Mouse (Mus musculus) limb, embryonic 10.5 days (tissue): ENCODE data around the gene Umad1. TPM values are rescaled to one million over a fixed set of nuclear protein-coding genes. Genes with fewer than 3 reads are reported as not detected.

Source experiments
- DNase-seq: peaks from one replicate; pipeline ENCODE4 v3.0.0-alpha.2; 2017; ENCODE audit warnings: low spot score
- H3K27ac ChIP-seq: fragments of 300-500 bp; sonication (generic); 2 replicates; pipeline ENCODE4 v1.5.1; 2016; ENCODE audit warnings: mild to moderate bottlenecking
- H3K27me3 ChIP-seq: fragments of 300-500 bp; sonication (generic); 2 replicates; pipeline ENCODE4 v1.6.1; 2016; ENCODE audit warnings: low read depth, mild to moderate bottlenecking; ENCODE audit not compliant: poor library complexity, severe bottlenecking
- H3K36me3 ChIP-seq: fragments of 300-500 bp; sonication (generic); 2 replicates; pipeline ENCODE4 v1.6.1; 2016; ENCODE audit warnings: mild to moderate bottlenecking, moderate library complexity
- H3K4me1 ChIP-seq: fragments of 300-500 bp; sonication (generic); 2 replicates; pipeline ENCODE4 v1.6.1; 2016
- H3K4me3 ChIP-seq: fragments of 300-500 bp; sonication (generic); 2 replicates; pipeline ENCODE4 v1.5.1; 2016; ENCODE audit warnings: mild to moderate bottlenecking, moderate library complexity
- H3K9me3 ChIP-seq: fragments of 300-500 bp; sonication (generic); replicated peaks from 2 replicates; pipeline ENCODE4 v1.6.1; 2016; ENCODE audit warnings: mild to moderate bottlenecking
- WGBS: fragments of 180-500 bp; shearing (Covaris S2); methylation state at CpG from one replicate; pipeline ENCODE4 v1.1.7; 2016; 5-methylcytosine and 5-hydroxymethylcytosine counted together
- polyA plus RNA-seq: library from polyadenylated mRNA; unstranded; fragments of >200 nt; fragmentation: Nextera tagmentation; extraction: Ambion mirVana; gene quantifications from 2 replicates; pipeline ENCODE4 v1.2.1, GENCODE M21; 2016

The Umad1 gene
- polyA plus RNA-seq, 1 experiment from 2014 or later, result 14.4 TPM

DNA sequence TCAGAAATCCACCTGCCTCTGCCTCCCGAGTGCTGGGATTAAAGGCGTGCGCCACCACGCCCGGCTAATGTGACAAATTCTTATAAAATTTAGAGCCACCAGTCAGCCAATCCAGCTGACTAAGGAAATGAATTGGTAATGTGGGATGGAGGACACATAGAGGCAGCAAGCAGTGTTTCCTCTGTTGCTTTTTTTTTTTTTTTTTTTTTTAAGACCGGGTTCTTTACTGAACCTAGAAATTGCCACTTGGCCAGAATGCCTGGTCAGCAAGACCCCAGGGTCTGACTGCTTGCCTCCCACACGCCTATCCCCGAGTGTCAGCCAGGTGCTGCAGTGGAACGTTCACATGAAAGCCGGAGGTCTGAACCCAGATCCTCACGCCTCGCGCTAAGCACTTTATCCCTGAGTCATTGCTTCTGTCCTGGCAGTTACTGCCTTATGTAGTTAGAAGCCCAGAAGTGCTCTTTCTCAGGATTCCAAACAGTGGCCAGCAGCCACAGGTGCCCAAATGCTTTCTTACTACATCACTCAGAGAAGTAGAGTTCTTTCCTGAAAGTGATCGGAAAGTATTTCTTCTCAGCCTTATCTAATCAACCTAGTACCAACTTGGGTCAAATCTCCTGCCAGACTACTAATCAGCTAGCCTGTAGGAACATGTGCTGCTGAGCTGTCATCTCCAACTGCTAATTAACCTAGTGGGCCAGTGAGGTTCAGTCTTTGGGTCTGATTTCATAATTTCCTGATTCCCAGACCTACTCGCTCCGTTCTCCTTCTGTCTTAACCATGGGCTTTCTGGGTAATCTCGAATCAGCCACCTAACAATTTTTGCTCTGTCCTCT, 225.6 kb downstream of the Umad1 start:
- H3K9me3 ChIP-seq, result no peaks in the 10 kb centered on the region
- H3K4me3 ChIP-seq, result no peak overlapping the region
- H3K4me1 ChIP-seq, result peaks cover 13% of the 10 kb centered on the region
- H3K27me3 ChIP-seq, result no peaks in the 10 kb centered on the region
- 90% methylated on average over 17 of the region's 17 CpGs for WGBS
- no peak overlapping the region for H3K27ac ChIP-seq
- H3K36me3 ChIP-seq, result no peaks in the 10 kb centered on the region
- no peak for DNase-seq

- Histone ChIP-seq H3K36me3 (no peaks in the 10 kb centered on the region), H3K4me3 (no peak overlapping the region), H3K9me3 (no peaks in the 10 kb centered on the region), H3K4me1 (peaks cover 13% of the 10 kb centered on the region), H3K27me3 (no peaks in the 10 kb centered on the region), H3K27ac (no peak overlapping the region)
- DNase-seq, result no peak
- 88% methylated on average over 16 of the region's 16 CpGs for WGBS
Measured at GRCm38 (mm10) chr6:8485414-8486175, 226.5 kb downstream of the Umad1 start.

- no peaks in the 10 kb centered on the region for H3K9me3 ChIP-seq
- peak overlapping the region; percentile 44; the same call in 1 of the 2 replicates for H3K27ac ChIP-seq
- H3K36me3 ChIP-seq, result no peaks in the 10 kb centered on the region
- no peaks in the 10 kb centered on the region for H3K27me3 ChIP-seq
- peaks cover 13% of the 10 kb centered on the region for H3K4me1 ChIP-seq
- no peak for DNase-seq
- WGBS, result 89% methylated on average over 17 of the region's 17 CpGs
- no peak overlapping the region for H3K4me3 ChIP-seq
Measured at GRCm38 (mm10) chr6:8486391-8487043, 227.4 kb downstream of the Umad1 start.

DNA sequence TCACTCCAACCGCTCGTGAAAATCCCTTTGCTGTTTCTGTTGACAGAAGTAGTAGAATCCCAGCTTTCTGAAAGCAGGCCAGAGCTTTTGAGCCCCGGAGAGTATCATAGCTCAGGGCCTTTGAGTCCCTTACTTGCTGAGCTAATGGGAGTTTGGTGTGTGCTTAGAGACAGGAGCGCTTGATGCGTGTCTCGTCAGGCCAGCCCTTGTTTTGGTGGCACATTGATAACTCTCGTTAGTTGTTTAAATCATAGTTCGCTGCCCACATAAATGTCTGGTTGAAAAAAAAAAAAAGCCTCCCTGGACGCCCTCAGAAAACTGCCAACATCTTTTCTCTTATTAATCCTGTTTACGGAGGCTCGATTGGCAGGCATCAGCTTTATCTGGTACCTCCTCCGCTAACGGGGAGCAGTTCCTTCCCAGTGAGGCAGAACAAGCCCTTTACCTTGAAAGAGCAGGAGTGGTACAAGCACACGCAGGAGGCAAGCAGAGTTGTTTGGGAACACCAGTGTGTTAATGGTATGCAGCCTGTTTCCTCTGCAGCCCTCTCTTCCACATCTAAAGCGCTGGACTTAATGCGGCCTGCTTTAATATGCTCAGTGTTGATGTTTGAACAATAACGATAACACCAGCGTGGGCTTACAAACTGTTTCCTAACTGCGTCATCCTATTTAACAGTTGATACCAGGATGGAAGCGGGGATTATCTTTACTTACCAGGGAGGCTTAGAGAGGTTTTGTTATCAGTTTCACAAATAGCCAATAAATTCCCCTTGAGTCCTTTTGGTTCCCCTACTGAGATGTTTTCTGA, 228.2 kb downstream of the Umad1 start:
- peak overlapping the region; percentile 44; the same call in 1 of the 2 replicates for H3K27ac ChIP-seq
- peaks cover 13% of the 10 kb centered on the region for H3K4me1 ChIP-seq

GRCm38 (mm10) chr6:8488249-8488648, 229.2 kb downstream of the Umad1 start:
- no peak for DNase-seq
- 63% methylated on average over 5 of the region's 5 CpGs for WGBS
- Histone ChIP-seq H3K27me3 (no peaks in the 10 kb centered on the region), H3K4me3 (no peak overlapping the region), H3K9me3 (no peaks in the 10 kb centered on the region), H3K4me1 (peaks cover 13% of the 10 kb centered on the region), H3K36me3 (no peaks in the 10 kb centered on the region), H3K27ac (no peak overlapping the region)

More for the DNA sequence above, 228.2 kb downstream of the Umad1 start:
- 68% methylated on average over 20 of the region's 20 CpGs for WGBS
- DNase-seq, result no peak
- H3K9me3 ChIP-seq, result no peaks in the 10 kb centered on the region
- H3K4me3 ChIP-seq, result no peak overlapping the region
- no peaks in the 10 kb centered on the region for H3K27me3 ChIP-seq
- no peaks in the 10 kb centered on the region for H3K36me3 ChIP-seq

DNA sequence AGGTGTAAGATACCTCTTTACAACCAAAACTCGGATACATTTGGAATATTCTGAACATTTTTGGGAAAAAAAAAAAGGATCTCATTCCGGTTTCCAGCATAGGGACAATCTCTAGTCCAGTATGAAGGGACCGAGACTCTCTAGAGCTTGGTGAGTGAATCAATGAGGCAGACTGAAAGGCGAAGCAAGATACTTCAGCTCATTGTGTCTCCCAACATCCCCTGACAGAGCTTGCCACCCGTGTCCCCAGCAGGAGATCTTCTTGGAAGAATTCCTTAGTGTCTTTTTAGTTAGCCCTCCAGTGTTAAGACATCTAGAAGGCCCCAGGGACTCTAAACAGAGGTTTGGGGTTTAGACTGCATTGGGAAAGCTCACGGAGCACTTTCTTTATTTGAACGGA, 230.2 kb downstream of the Umad1 start:
- Histone ChIP-seq H3K27me3 (no peaks in the 10 kb centered on the region), H3K36me3 (no peaks in the 10 kb centered on the region), H3K9me3 (no peaks in the 10 kb centered on the region), H3K4me3 (no peak overlapping the region), H3K4me1 (peaks cover 13% of the 10 kb centered on the region), H3K27ac (no peak overlapping the region)
- 82% methylated on average over 7 of the region's 7 CpGs for WGBS
- no peak for DNase-seq

DNA sequence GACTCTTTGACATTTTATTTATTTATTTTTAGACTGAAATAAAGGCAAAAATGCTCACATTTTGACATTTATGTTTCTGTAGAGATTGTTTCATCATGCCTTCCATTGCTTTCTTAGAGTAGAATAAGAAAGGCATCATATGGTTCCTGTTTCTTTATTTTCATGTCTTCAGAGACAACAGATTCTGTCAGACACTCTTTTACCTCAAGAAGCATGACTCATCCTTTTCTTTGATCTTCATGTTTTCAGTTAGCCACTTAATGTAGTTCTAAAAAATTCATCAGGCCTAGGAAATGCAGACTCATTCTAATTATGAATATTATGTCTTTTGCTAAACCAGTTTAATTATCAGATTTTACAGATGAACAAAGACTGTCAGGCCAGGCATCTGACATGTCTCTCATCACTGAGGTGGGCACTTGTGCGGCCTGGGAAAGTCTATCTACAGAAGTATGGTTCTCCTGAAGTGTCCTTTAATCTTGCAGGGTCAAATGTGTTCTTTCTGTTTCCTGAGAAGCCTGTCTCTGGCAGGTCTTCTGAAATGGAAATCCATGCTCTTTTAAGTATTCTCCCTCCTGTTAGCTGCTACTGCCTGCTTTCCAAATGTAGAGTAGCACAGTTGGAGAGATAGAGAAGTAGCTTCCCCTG, 231.0 kb downstream of the Umad1 start:
- no peak for DNase-seq
- H3K27ac ChIP-seq, result no peak overlapping the region
- H3K4me1 ChIP-seq, result peaks cover 13% of the 10 kb centered on the region
- no peaks in the 10 kb centered on the region for H3K9me3 ChIP-seq
- H3K4me3 ChIP-seq, result no peak overlapping the region
- no peaks in the 10 kb centered on the region for H3K36me3 ChIP-seq
- no peaks in the 10 kb centered on the region for H3K27me3 ChIP-seq
- WGBS, result 82% methylated on average over 1 of the region's 1 CpGs

- Histone ChIP-seq H3K4me1 (no peaks in the 10 kb centered on the region), H3K27ac (no peak overlapping the region), H3K9me3 (no peaks in the 10 kb centered on the region), H3K36me3 (no peaks in the 10 kb centered on the region), H3K27me3 (no peaks in the 10 kb centered on the region), H3K4me3 (no peak overlapping the region)
- DNase-seq, result no peak
- 93% methylated on average over 3 of the region's 3 CpGs for WGBS
Measured at GRCm38 (mm10) chr6:8492248-8492647, 233.2 kb downstream of the Umad1 start.

DNA sequence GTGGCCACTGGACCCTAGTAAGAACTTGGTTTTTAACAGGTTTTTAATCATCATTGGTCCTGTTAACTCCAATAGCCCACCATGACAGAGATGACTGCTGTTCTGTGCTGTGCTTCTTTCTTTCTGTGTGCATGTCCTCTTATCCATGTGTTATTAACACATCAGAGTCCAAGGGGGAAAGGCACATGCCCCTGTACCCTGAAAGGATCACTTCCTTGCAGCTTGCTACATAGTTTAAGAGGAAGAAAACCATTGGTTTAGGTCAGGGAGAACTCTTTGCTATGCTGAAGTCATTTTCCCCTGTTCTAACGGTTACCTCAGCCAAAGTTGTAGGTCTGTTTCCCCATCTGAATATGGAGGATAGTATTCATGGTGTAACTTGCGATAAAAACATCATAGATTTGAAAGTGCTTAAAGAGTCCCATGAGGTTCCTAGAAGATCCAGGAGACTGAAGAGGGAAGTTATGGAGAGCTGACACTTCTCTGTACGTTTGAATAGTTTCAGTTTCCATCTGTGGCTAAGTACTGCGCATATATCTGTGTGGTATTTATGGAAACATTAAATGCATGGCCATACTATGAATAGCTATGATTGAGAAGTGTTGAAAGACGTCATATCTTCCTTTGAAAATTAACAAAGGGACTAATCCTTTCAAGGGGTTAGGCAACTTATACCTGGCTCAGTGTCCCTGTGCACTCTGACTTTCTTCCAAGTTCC, 236.2 kb downstream of the Umad1 start:
- DNase-seq, result no peak
- 92% methylated on average over 5 of the region's 5 CpGs for WGBS
- H3K9me3 ChIP-seq, result no peaks in the 10 kb centered on the region
- no peak overlapping the region for H3K27ac ChIP-seq
- no peaks in the 10 kb centered on the region for H3K27me3 ChIP-seq
- no peaks in the 10 kb centered on the region for H3K4me1 ChIP-seq
- no peaks in the 10 kb centered on the region for H3K36me3 ChIP-seq
- H3K4me3 ChIP-seq, result no peak overlapping the region

- H3K4me3 ChIP-seq, result no peak overlapping the region
- H3K4me1 ChIP-seq, result no peaks in the 10 kb centered on the region
- WGBS, result 81% methylated on average over 4 of the region's 4 CpGs
- H3K9me3 ChIP-seq, result no peaks in the 10 kb centered on the region
- no peak overlapping the region for H3K27ac ChIP-seq
- no peaks in the 10 kb centered on the region for H3K27me3 ChIP-seq
- no peak for DNase-seq
- no peaks in the 10 kb centered on the region for H3K36me3 ChIP-seq
Measured at GRCm38 (mm10) chr6:8495827-8496222, 236.7 kb downstream of the Umad1 start.

GRCm38 (mm10) chr6:8497234-8497867, 238.3 kb downstream of the Umad1 start:
- H3K4me1 ChIP-seq, result no peaks in the 10 kb centered on the region
- no peak for DNase-seq

More at GRCm38 (mm10) chr6:8497234-8497867, 238.3 kb downstream of the Umad1 start:
- no peaks in the 10 kb centered on the region for H3K9me3 ChIP-seq
- no peaks in the 10 kb centered on the region for H3K36me3 ChIP-seq
- no peak overlapping the region for H3K4me3 ChIP-seq
- no peak overlapping the region for H3K27ac ChIP-seq
- no peaks in the 10 kb centered on the region for H3K27me3 ChIP-seq
- 64% methylated on average over 6 of the region's 6 CpGs for WGBS
